ENCODE assay signal across 14 mouse cellular contexts in genomic region chr19:44321631-44322030, GRCm38 (mm10). TPM values are rescaled to one million over a fixed set of nuclear protein-coding genes. Genes with fewer than 3 reads are reported as not detected.
"Had no signal": no experiment of that assay in that cellular context is flagged by ENCODE, and none has a peak within 500 bp of the region (broad histone marks: within the 10 kb centered on the region; RNA-seq: fewer than 3 reads in every experiment).

No protein-coding gene starts in this region.

- H3K36me3 ChIP-seq: limb, embryonic 12.5 days; limb, embryonic 15.5 days had no signal

- H3K4me1 ChIP-seq: limb, embryonic 15.5 days had no signal

- H3K4me3 ChIP-seq: limb, embryonic 12.5 days; limb, embryonic 15.5 days had no signal

- H3K27ac ChIP-seq: limb, embryonic 12.5 days; limb, embryonic 15.5 days; liver, embryonic 14.5 days; macrophage had no signal

- H3K4me2 ChIP-seq: limb, embryonic 12.5 days; limb, embryonic 15.5 days; liver, embryonic 11.5 days; lung, embryonic 14.5 days had no signal

- ATAC-seq: liver, postnatal 0 days; lung, postnatal 0 days had no signal

- H3K9me3 ChIP-seq: limb, embryonic 15.5 days had no signal

- DNase-seq: kidney, adult 9 months; kidney, postnatal 14 days; left cerebral cortex, postnatal 4 days; liver, postnatal 0 days; lung, embryonic 14.5 days; midbrain, embryonic 14.5 days; thymus, postnatal 25 days had no signal

- H3K9ac ChIP-seq: limb, embryonic 12.5 days; limb, embryonic 15.5 days; liver, embryonic 14.5 days; liver, postnatal 0 days; lung, embryonic 14.5 days had no signal

- H3K27me3 ChIP-seq: limb, embryonic 12.5 days; limb, embryonic 15.5 days had no signal

RNA-seq across cellular contexts. Expression of gene Scd4, which starts 11.3 kb away (rescaled TPM):
- polyA plus RNA-seq: liver, postnatal 0 days; lung, embryonic 14.5 days; neural tube, embryonic 11.5 days had no signal
